Mouse (Mus musculus) left cerebral cortex, adult 18-20 months (tissue): ENCODE measurements at regions not wholly inside any gene's neighbourhood (a gene's known extent, or its start where the extent isn't known, plus 50 kb on each side); places are given as distances from the start of the nearest gene placed in this dataset.

Source experiments
- DNase-seq, 2 experiments: peaks; one replicate each; pipeline ENCODE4 v3.0.0; 2021 to 2022; ENCODE audit warnings: low spot score in 2 of 2, mixed read lengths in 1 of 2

DNA sequence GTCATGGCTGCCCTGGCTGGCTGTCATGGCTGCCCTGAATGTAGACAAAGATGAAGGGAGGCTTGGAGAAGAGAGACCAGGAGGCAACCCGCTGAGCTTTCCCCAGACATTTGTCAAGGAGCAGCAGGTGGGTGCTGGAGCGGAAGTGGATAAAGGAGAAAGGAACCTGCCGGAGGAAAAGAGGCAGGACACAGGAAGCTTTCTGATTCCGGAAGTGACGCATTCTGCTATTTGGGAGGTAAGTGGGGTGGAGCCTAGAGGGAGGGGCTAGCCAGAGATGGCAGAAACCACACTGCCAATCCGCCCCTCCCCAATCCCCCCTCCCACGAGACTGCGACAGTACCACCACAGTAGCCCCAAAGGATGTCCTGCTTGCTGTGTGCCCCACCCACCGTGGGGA lies 80.1 kb downstream of the Gm572 start:
- no peak for DNase-seq

DNA sequence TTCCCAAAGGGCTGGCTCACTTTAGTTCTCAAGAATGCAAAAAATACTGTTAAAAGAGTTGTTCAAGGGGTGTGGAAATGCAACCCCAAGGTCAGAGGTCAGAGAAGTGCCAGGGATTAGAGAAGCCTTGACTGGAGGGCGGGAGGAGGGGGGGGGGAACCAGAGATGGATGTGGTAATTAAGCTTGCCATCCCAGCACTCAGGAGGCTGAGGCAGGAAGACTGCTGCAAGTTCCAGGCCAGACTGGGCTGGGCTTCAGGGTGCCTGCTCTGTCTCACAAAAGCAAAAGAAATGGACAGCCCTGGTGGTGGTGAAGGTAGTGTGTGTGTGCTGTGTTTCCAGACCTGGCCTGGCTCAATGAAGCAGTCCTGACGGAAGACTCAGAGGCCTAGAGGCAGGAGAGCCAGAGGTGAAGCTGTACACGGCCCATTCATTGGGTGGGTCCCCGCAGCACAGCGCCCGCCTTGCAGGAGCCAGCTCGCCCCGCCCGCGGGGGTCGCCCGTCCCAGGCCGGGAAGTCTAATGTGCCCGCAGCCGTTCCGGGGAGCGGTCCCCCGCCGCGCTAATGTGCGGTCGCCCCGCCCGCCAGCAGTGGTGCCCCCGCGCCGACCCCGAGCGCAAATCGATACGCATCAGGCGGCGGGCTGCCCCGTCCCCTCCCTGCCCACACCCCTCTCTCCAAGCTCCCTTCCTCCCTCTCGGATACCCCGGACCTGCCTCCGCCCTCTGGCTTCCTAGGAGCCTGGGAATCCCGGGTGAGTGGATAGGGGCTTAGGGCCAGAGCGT lies 80.1 kb upstream of the Casz1 start:
- DNase-seq: no peak

DNA sequence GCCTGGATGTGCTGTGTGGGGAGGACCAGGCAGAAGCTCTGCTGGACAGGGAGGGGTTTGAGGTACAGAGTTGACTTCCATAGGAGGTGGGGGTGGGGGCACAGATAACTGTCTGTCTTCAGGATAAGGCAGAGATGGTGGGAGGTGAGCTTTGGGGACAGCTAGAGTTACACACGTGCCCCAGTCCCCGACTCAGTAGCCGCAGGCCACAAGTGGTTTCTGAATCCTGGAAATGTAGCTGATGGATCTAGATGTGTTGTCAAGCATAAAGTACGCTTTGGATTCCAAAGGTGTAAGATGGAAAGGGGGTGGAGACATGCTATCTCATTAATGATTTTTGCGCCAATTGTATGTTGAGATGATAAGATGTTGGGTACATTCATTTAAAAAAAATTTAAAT lies 75.4 kb upstream of the Casz1 start:
- no peak for DNase-seq

DNA sequence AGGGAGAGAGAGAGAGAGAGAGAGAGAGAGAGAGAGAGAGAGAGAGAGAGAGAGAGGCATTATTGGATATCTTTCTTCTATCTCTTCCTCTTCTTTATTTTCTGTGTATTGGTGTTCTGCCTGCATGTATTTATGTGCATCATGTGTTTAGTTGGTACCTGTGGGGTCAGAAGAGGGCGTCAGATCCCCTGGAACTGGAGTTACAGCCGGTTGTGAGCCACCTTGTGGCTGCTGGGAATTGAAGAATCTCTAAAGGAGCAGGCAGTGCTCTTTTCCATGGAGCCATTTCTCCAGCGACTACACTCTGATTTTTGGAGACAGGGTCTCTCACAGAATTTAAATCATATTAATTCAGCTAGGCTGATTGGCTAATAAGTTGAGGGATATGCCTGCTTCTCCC lies 72.6 kb upstream of the Casz1 start:
- DNase-seq: no peak

DNA sequence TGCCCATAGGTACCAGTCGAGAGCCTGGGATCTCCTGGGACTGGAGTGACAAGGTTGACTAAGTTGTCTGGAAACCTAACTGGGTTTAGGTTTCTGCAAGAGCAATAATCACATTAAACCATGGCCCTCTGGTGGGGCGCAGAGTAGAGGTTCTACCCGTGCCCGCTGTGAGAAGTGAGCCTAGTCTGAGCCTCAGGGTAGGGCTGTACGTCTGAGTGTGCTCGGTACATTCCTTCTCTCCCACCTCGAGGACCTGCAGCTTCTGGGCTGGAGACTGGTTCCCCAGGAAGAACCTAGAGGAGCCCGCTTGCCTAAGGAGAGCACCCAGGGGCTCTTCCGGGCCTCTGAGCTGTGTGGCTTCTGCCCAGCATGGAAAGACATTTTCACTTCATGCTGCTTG lies 70.2 kb upstream of the Casz1 start:
- DNase-seq: no peak

DNA sequence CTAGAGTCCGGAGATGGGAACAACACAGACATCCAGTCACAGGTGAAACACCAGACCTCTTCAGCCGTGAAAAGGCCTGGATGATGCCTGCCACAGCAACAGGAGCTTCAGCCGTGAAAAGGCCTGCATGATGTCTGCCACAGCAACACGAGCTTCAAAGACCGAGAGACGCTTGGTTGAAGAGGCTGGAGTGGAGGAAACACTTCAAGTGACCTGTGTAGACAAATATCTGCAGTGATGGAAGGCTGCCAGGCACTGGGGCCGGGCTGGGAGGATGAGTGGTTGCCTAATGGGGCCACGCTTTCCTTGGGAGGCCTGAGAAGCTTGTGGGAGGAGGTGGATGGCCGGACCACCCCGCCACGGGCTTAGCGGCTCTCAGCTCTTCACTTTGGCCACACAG lies 69.7 kb upstream of the Casz1 start:
- no peak for DNase-seq

DNA sequence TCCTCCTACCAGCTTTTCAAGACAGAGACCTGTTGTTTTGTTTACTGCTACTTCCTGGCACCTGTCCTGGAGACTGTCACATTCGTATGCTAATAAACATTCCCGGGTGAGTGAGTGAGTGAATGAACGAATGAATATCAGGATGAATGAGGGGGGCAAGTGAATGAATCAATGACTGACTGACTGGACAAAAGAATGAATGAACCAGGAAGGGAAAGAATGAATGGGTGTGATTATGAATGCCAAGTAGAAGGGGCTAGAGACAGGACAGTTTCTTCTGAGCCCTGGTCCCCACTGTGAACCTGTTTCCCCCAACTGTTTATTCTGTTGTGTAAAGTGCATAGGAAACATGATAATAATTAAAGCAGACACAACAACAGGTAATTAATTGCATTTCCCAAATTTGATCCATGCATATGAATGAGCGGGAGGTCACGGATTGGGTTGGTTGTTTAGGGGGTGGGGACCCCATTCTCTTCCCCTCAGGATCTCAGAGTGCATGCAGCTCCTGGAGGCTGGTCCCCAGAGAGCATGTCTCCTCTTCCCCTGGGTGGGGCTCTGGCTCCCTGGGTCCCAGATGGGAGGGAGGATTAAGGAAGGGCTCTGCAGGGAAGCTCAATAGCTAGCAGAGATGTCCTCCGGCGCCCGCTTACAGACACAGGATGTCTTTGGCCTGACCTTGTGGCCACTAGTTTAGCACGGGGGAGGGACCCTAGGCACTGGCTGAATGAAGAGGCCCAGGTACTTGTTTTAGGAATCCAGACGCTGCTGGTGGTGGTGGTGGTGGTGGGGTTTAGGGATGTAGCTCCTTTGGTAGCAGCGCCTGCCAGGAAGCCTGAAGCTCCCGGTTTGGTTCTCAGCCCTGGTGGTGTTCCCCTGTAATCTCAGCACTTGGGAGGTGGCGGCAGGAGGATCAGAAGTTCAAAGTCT lies 65.4 kb upstream of the Casz1 start:
- DNase-seq: no peak

DNA sequence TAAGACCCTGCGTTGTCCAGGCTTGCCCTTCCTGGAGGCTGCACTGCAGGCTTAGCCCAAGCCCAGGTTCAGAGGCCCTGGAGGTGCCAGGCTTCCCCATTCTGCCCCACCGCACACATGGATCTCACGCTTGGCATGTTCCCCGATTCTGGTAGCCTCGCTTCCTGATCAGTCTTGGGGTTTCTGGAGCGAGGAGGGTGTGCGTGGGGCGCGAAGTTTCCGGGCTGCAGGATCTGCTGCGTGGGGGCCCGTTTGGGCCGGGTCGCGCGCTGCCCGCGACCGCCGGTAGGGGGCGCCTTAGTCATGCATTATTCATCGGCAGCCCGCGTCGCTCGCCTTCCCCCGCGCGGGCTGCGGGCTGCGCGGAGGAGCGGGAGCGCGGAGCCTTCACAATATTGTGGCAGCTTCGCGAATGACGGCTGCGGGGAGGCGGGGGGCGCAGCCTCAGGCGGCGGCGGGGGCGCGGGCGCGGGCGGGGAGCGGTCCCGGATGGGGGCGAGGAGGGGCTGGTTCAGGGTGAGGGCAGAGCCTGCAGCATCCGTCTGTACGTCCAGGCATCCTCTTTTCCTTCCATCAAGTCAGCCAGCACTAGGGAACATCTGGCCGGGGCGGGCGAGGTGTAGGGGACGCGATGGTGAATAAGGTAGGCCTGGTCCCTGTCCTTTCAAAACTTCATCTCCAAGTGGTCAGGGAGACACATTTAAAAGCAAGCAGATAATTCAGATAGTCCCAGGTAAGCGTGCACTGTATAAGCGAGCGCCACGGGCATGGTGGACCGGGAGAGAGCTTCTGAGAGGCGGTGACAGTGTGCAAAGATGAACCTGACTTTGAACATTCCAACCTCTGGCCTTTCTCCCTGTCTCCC lies 61.4 kb upstream of the Casz1 start:
- DNase-seq: peak; percentile 72 to 79

DNA sequence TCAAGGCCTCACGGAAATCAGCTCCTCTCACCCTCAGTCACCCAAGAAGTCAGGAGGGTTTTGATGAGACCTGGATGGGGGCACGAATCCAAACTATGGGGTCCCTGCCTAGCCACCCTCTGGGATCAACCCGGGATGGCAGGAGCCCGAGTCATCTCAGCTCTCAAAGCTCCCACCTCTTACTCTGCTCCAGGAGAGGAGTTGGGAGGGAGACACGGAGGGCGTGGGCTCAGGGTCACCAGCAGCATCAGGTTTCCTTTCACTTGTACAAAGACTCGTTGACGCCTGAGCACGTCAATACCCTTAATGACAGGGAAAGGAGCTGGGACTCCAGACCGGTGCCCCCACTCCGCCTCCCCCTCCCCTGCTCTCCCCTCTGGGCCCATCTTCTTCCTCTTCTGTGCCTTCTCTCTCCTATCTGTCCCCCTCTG lies 60.8 kb upstream of the Casz1 start:
- no peak for DNase-seq

DNA sequence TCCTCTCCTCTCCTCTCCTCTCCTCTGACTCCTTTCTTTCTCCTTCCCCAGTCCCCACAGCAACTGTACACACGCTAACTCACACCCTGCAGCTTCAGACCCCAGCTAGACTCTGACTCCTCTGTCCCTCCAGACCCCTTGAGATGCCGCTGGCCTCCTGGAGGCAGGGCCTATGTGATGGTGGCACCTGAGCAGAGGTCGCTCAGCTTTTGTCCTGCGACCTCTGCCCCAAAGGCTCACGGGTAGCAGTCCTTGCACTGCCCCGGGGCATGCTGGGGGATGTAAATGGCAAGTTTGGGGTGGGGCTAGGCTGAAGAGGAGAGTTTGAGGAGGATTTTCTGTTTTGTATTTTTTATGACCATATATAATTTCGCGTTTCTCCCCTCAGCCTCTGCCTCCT lies 60.2 kb upstream of the Casz1 start:
- no peak for DNase-seq

DNA sequence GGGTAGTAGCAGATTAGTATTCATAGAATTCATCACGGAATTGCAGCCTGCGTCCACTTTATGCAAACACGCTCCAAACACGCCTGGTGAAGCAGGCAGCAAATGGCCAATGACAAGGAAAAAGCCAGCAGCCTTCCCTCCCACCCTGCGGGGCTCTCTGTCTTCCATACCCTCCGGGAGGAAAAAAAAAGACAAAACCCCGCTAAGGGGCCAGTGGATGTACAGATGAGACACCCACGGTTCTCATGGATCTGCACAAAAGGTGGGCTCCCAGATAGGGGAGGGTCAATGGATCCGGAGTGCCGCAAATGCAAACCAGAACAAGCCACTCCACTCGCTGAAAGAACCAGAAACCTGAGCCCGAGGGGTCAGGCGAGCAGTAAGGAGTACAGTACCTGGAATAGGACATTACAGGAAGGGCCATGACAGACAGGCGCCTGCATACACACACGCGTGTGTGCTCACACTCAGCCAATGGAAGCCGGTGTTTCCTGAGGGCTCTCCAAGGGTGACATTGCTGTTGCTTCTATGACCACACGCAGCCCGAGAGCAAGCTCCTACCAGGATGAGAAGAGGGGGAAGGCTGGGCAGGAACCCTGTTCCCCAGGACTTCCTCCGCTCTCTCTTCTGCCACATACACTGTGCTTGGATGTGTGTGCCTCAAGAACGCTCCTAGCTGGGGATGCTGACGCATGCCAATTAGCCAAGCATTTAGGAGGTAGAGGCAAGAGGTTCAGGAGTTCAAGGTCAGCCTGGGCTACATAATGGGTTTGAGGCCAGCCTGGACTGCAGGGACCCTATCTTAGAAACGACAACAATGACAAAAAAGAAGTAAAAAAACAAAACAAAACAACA lies 57.5 kb upstream of the Casz1 start:
- no peak for DNase-seq

DNA sequence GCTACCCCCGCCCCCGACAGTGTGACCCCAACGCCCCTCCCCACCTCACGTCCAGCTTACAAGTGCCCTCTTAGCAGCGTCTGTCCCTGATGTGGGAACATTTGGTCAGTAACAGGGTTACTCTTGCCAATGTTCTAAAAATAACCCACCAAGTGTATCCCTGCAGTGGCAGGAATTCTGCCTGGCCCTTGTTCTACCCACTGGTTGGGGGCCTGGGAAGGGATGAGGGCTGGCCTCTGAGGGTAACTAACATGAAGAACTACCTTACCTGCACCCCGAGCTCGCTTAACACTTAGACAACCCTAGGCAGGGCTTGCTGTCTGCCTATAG lies 56.9 kb upstream of the Casz1 start:
- no peak for DNase-seq

DNA sequence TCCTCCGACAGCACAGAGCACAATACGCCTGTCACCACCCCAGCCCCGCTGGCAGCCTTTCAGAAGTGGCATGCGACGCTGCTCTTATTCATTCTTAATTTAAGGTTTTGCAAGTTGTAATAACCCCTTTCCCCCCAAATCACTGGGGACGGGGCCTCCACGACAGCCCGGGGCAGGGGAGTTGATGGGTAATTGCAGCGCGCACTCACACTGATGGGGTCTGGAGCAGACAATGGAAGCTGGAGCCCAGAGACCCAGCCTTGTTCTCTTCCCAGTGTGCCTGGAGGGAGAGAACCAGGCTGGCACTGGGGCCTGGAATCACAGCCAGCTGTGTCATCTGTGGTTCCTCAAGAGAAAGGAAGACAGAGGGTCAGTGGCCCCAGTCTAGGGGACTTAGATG lies 54.2 kb upstream of the Casz1 start:
- DNase-seq: no peak

DNA sequence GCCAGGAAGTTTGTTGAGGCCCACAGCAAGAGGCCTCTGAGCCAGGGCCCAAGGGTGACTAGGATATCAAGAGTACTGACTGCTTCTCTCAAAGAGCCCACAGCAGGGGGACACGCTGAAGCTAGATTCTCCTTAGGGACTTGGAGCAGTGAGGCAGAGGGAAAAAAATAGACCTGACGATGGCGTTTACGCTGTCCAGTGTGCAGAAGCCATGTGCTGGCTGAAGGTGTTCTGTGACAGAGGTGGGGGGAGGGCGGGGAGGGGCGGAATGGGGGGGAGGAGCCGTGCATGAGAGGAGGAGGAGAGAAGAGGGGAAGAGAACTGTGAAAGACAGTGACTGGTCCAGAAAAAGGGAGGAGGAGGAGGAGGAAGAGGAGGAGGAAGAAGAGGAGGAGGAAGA lies 52.6 kb upstream of the Casz1 start:
- no peak for DNase-seq

DNA sequence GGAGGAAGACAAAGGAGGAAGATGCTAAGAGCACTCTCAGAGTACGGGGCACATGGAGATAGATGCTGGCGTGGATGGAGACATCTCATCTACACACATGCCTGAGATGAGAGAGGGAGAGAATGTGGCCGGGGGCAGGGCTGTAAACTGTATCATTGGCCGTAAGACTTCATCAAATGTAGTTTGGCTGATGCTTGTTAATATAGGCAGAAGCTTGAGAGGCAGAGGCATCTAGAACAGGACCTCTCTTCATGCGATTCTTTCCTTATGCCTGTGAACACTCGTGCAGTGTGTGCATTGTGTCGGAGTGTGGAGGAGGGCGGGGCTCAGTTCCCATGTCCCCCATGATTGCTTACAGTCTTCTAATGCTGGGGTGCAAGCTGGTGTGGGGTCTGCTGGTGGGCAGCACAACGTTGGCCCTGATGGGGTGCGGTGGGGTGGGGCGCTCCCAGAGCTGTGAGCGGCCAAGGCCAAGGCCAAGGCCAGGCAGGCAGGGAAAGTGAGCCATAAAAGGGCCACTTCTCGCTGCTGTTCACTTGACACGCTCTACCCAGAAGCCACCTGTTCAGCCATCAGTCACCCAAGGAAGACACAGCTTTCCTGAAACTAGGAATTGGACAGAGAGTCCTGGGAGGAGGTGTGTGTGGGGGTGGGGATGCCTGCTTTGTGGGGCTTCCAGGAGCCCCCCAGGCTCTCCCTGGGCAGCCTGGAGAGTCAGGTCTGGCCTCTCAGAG lies 51.7 kb upstream of the Casz1 start:
- no peak for DNase-seq

DNA sequence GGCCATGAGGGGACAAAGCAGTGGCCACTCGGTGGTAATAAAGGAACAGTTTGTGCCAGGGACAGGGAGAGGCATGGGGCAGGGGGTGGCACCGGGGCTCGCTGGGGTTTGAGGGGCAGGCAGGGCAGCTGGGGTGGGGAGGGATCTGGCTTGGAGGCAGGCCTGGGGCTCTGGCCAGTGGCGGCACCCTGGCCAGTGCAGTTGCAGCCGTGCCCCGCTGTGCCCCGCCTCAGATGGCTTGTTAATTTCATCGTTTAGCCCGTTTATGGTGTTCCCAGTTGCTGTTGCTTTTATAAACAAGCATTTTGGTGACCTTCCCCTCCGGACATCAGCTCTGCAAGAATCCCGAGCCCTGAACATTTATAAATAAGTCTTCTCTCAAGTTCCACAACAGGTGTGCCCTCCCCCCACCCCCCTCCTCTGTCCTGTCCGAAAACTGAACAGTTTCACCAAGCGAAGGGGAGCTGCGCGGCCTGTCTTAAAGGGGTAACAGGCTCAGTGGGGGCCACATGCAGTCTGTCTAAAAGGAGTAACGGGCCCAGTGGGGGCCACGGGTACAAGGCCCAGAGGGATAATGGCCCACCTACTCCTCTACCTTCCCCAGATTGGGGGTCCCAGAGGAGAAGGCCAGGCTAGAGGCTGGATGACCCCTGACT lies 51.0 kb upstream of the Casz1 start:
- DNase-seq: no peak

DNA sequence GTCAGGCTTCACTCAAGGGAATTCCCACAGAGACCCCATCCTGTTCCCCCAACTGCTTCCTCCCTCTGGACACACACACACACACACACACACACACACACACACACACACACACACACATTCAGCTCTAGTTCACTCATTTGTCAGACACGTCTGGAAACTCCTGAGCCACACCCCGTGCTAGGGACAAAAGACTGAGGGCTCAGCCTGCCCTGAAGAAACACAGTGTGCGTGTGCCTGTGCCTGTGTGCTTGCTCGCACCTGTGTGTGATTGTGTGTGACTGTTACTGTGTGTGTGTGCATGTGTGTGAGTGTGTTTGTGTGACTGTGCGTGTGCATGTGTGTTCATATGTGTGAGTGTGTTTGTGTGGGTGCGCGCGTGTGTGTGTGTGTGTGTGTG lies 50.4 kb upstream of the Casz1 start:
- no peak for DNase-seq
